Mouse (Mus musculus) CH12.LX (cell line): ENCODE measurements at regions not wholly inside any gene's neighbourhood (a gene's known extent, or its start where the extent isn't known, plus 50 kb on each side); places are given as distances from the start of the nearest gene placed in this dataset.

Experiments
- DNase-seq: peaks from one replicate; pipeline ENCODE4 v3.0.0-alpha.2; 2013; ENCODE audit errors: extremely low read depth
- H3K27ac ChIP-seq: 2 replicates; pipeline ENCODE4 v1.5.1; 2012; ENCODE audit warnings: low read depth, mild to moderate bottlenecking, control low read depth, moderate library complexity; ENCODE audit not compliant: insufficient read depth
- H3K27me3 ChIP-seq: replicated peaks from 2 replicates; pipeline ENCODE3; 2012; ENCODE audit warnings: inconsistent platforms
- H3K36me3 ChIP-seq, 2 experiments: replicated peaks in 1 of 2; 2 replicates each; pipeline versions ENCODE3 to v1.6.1; 2012; ENCODE audit warnings: inconsistent platforms in 1 of 2, low read length in 1 of 2, mild to moderate bottlenecking in 1 of 2, mixed read lengths in 1 of 2, moderate library complexity in 1 of 2; ENCODE audit not compliant: control insufficient read depth in 1 of 2, insufficient read depth in 1 of 2
- H3K4me1 ChIP-seq, 2 experiments: 2 replicates each; pipeline ENCODE4 v1.6.1; 2012; ENCODE audit warnings: inconsistent platforms in 1 of 2, moderate library complexity in 1 of 2; ENCODE audit not compliant: insufficient read depth in 2 of 2, control insufficient read depth in 1 of 2
- H3K4me2 ChIP-seq: 2 replicates; pipeline ENCODE4 v1.6.1; 2012; ENCODE audit warnings: low read depth, mild to moderate bottlenecking, control low read depth; ENCODE audit not compliant: poor library complexity, insufficient read depth, severe bottlenecking
- H3K4me3 ChIP-seq, 3 experiments: fragments of 150-350 bp in 1 of 3; sonication (generic) in 1 of 3; replicated peaks in 1 of 3; 2 replicates each; pipeline versions ENCODE3 to v1.5.1; 2011 to 2012; ENCODE audit warnings: low read depth in 2 of 3, low read length in 2 of 3, mild to moderate bottlenecking in 2 of 3, moderate library complexity in 2 of 3, control low read depth in 1 of 3, improper control_type of control experiment in 1 of 3, inconsistent platforms in 1 of 3, mixed read lengths in 1 of 3; ENCODE audit not compliant: poor library complexity in 1 of 3
- H3K79me2 ChIP-seq: replicated peaks from 2 replicates; pipeline ENCODE4 v1.6.1; 2012; ENCODE audit warnings: mild to moderate bottlenecking, moderate library complexity; ENCODE audit not compliant: control insufficient read depth, poor library complexity, insufficient read depth, severe bottlenecking; ENCODE audit errors: extremely low read depth
- H3K9ac ChIP-seq: 2 replicates; pipeline ENCODE4 v1.6.1; 2012; ENCODE audit warnings: low read depth, mild to moderate bottlenecking, control low read depth, moderate library complexity; ENCODE audit not compliant: insufficient read depth
- H3K9me3 ChIP-seq: replicated peaks from 2 replicates; pipeline ENCODE3; 2012; ENCODE audit warnings: low read length, inconsistent platforms, mixed read lengths
- BHLHE40 ChIP-seq: IDR thresholded peaks from 2 replicates; pipeline ENCODE4 v1.6.1; 2011; ENCODE audit warnings: mild to moderate bottlenecking, low read depth, low read length, improper control_type of control experiment
- CHD1 ChIP-seq: IDR thresholded peaks from 2 replicates; pipeline ENCODE4 v1.6.1; 2012; ENCODE audit warnings: low read depth, low read length, improper control_type of control experiment, inconsistent platforms
- CHD2 ChIP-seq: IDR thresholded peaks from 2 replicates; pipeline ENCODE4 v1.6.1; 2011; ENCODE audit warnings: low read length, improper control_type of control experiment
- CTCF ChIP-seq, 2 experiments: IDR thresholded peaks in 1 of 2; conservative IDR thresholded peaks in 1 of 2; 2 replicates each; pipeline ENCODE4 v1.5.1; 2011 to 2012; ENCODE audit warnings: low read depth in 2 of 2, low read length in 2 of 2, improper control_type of control experiment in 1 of 2, inconsistent platforms in 1 of 2, mild to moderate bottlenecking in 1 of 2, moderate library complexity in 1 of 2
- E2F4 ChIP-seq: IDR thresholded peaks from 2 replicates; pipeline ENCODE4 v1.6.1; 2011; ENCODE audit warnings: low read depth, low read length, improper control_type of control experiment; ENCODE audit not compliant: insufficient replicate concordance
- ELF1 ChIP-seq: IDR thresholded peaks from 2 replicates; pipeline ENCODE4 v1.6.1; 2014; ENCODE audit warnings: low read depth, mild to moderate bottlenecking, inconsistent platforms, low read length, improper control_type of control experiment
- EP300 ChIP-seq: IDR thresholded peaks from 2 replicates; pipeline ENCODE4 v1.6.1; 2011; ENCODE audit warnings: low read length, improper control_type of control experiment
- ETS1 ChIP-seq: conservative IDR thresholded peaks from 2 replicates; pipeline ENCODE4 v1.6.1; 2012; ENCODE audit warnings: low read depth, mild to moderate bottlenecking, inconsistent platforms, low read length, improper control_type of control experiment, moderate library complexity
- HCFC1 ChIP-seq: IDR thresholded peaks from 2 replicates; pipeline ENCODE4 v1.6.1; 2012; ENCODE audit warnings: low read depth, mild to moderate bottlenecking, inconsistent platforms, low read length, improper control_type of control experiment
- IRF4 ChIP-seq: IDR thresholded peaks from 2 replicates; pipeline ENCODE4 v1.6.1; 2014; ENCODE audit warnings: low read depth, mild to moderate bottlenecking, inconsistent platforms, low read length, improper control_type of control experiment
- JUN ChIP-seq: IDR thresholded peaks from 2 replicates; pipeline ENCODE4 v1.6.1; 2011; ENCODE audit warnings: low read depth, mild to moderate bottlenecking, low read length, improper control_type of control experiment, moderate library complexity; ENCODE audit not compliant: insufficient read depth
- JUND ChIP-seq: conservative IDR thresholded peaks from 2 replicates; pipeline ENCODE4 v1.6.1; 2011; ENCODE audit warnings: low read depth, low read length, improper control_type of control experiment
- KAT2A ChIP-seq: IDR thresholded peaks from 2 replicates; pipeline ENCODE4 v1.6.1; 2012; ENCODE audit warnings: low read length, improper control_type of control experiment, inconsistent platforms; ENCODE audit not compliant: insufficient replicate concordance
- MAFK ChIP-seq: IDR thresholded peaks from 2 replicates; pipeline ENCODE4 v1.6.1; 2011; ENCODE audit warnings: low read length, improper control_type of control experiment; ENCODE audit not compliant: insufficient replicate concordance
- MAX ChIP-seq: IDR thresholded peaks from 2 replicates; pipeline ENCODE4 v1.6.1; 2011; ENCODE audit warnings: low read length, improper control_type of control experiment
- MAZ ChIP-seq: IDR thresholded peaks from 2 replicates; pipeline ENCODE4 v1.6.1; 2012; ENCODE audit warnings: low read depth, mild to moderate bottlenecking, inconsistent platforms, low read length, improper control_type of control experiment, moderate library complexity
- MEF2A ChIP-seq: IDR thresholded peaks from 2 replicates; pipeline ENCODE4 v1.6.1; 2014; ENCODE audit warnings: low read depth, mild to moderate bottlenecking, inconsistent platforms, low read length, improper control_type of control experiment, borderline replicate concordance
- MXI1 ChIP-seq: IDR thresholded peaks from 2 replicates; pipeline ENCODE4 v1.6.1; 2011; ENCODE audit warnings: mild to moderate bottlenecking, low read depth, low read length, improper control_type of control experiment
- MYC ChIP-seq: IDR thresholded peaks from 2 replicates; pipeline ENCODE4 v1.6.1; 2011; ENCODE audit warnings: low read depth, mild to moderate bottlenecking, improper control_type of control experiment, low read length
- NELFE ChIP-seq: IDR thresholded peaks from 2 replicates; pipeline ENCODE4 v1.6.1; 2011; ENCODE audit warnings: low read depth, low read length, improper control_type of control experiment
- NRF1 ChIP-seq: IDR thresholded peaks from 2 replicates; pipeline ENCODE4 v1.6.1; 2014; ENCODE audit warnings: low read depth, mild to moderate bottlenecking, inconsistent platforms, low read length, improper control_type of control experiment, moderate library complexity
- PAX5 ChIP-seq: IDR thresholded peaks from 2 replicates; pipeline ENCODE4 v1.6.1; 2012; ENCODE audit warnings: low read length, inconsistent platforms, mixed read lengths
- POLR2A ChIP-seq: IDR thresholded peaks from 2 replicates; pipeline ENCODE4 v1.6.1; 2011; ENCODE audit warnings: low read depth, mild to moderate bottlenecking, improper control_type of control experiment, low read length
- POLR2AphosphoS2 ChIP-seq: IDR thresholded peaks from 2 replicates; pipeline ENCODE4 v1.6.1; 2011; ENCODE audit warnings: low read depth, low read length, improper control_type of control experiment
- RAD21 ChIP-seq: IDR thresholded peaks from 2 replicates; pipeline ENCODE4 v1.6.1; 2011; ENCODE audit warnings: low read depth, mild to moderate bottlenecking, low read length, improper control_type of control experiment, moderate library complexity
- RCOR1 ChIP-seq: conservative IDR thresholded peaks from 2 replicates; pipeline ENCODE4 v1.6.1; 2012; ENCODE audit warnings: low read depth, mild to moderate bottlenecking, inconsistent platforms, low read length, improper control_type of control experiment
- SIN3A ChIP-seq: IDR thresholded peaks from 2 replicates; pipeline ENCODE4 v1.6.1; 2012; ENCODE audit warnings: low read length, improper control_type of control experiment, inconsistent platforms
- SMC3 ChIP-seq: IDR thresholded peaks from 2 replicates; pipeline ENCODE4 v1.6.1; 2011; ENCODE audit warnings: low read depth, low read length, improper control_type of control experiment
- TBP ChIP-seq: conservative IDR thresholded peaks from 2 replicates; pipeline ENCODE4 v1.6.1; 2011; ENCODE audit warnings: low read depth, low read length, improper control_type of control experiment
- TCF12 ChIP-seq: IDR thresholded peaks from 2 replicates; pipeline ENCODE4 v1.6.1; 2014; ENCODE audit warnings: low read depth, mild to moderate bottlenecking, inconsistent platforms, low read length, improper control_type of control experiment
- UBTF ChIP-seq: IDR thresholded peaks from 2 replicates; pipeline ENCODE4 v1.6.1; 2012; ENCODE audit warnings: low read depth, mild to moderate bottlenecking, inconsistent platforms, low read length, improper control_type of control experiment, moderate library complexity
- USF1 ChIP-seq: IDR thresholded peaks from 2 replicates; pipeline ENCODE4 v1.6.1; 2014; ENCODE audit warnings: low read depth, mild to moderate bottlenecking, inconsistent platforms, low read length, improper control_type of control experiment
- USF2 ChIP-seq: conservative IDR thresholded peaks from 2 replicates; pipeline ENCODE4 v1.6.1; 2011; ENCODE audit warnings: low read depth, low read length, improper control_type of control experiment
- ZKSCAN1 ChIP-seq: IDR thresholded peaks from 2 replicates; pipeline ENCODE4 v1.6.1; 2012; ENCODE audit warnings: low read depth, inconsistent platforms, low read length, improper control_type of control experiment, borderline replicate concordance
- ZMIZ1 ChIP-seq: IDR thresholded peaks from 2 replicates; pipeline ENCODE4 v1.6.1; 2012; ENCODE audit warnings: low read depth, mild to moderate bottlenecking, inconsistent platforms, low read length, improper control_type of control experiment
- ZNF384 ChIP-seq: IDR thresholded peaks from 2 replicates; pipeline ENCODE4 v1.6.1; 2012; ENCODE audit warnings: low read depth, low read length, improper control_type of control experiment, inconsistent platforms
- dilution Hi-C: fragments of 300-500 bp; cut with MboI; formaldehyde crosslinking; loops from 2 replicates; pipeline ENCODE4 v1.14.3; 2020; ENCODE audit warnings: low sequenced_read_pairs; ENCODE audit not compliant: extremely low pct_unique_long_range_greater_than_20kb, extremely low pct_ligation_motif_present
- in situ Hi-C: fragments of 300-500 bp; cut with MboI; formaldehyde crosslinking; loops from 3 replicates; pipeline ENCODE4 v1.14.3; 2019; ENCODE audit warnings: low sequenced_read_pairs, low pct_ligation_motif_present, low pct_unique_long_range_greater_than_20kb, mixed read lengths

DNA sequence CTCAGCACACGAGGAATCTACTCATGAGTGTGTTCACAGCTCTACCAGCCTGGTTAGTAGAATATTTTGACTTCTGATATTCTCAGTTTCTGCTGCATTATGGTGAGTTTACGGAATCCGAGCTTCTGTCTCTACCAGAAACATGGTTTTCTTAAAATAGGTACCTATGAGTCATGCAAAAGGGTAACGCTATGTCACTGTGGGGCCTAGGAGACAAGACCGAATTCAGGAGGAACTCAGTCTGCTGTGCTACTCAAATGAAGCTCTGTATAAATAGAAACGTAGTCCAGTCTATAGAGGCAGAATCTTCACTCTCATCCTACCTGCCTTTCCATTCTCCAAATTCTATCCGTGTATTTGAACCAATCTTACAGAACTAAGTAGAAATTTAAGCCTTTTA is 305.5 kb downstream of the Fam84b start:
- dilution Hi-C loops (no loop called here), in situ Hi-C loops (no loop called here)
- H3K36me3 ChIP-seq, result no peaks in the 10 kb centered on the region
- H3K27ac ChIP-seq, result no peak overlapping the region
- TF ChIP-seq MYC (no peak), TCF12 (no peak), NELFE (no peak), KAT2A (no peak), BHLHE40 (no peak), ZKSCAN1 (no peak), E2F4 (no peak), IRF4 (no peak), ZNF384 (no peak), CHD2 (no peak), SIN3A (no peak), MAX (no peak), MXI1 (no peak), NRF1 (no peak), JUND (peak; percentile 78), RCOR1 (no peak), USF1 (no peak), RAD21 (no peak), JUN (peak; percentile 70), MAFK (no peak), USF2 (no peak), TBP (no peak), POLR2A (no peak), ELF1 (no peak), EP300 (peak; percentile 37; the same call in 1 of the 2 replicates), MAZ (no peak), ZMIZ1 (no peak), PAX5 (no peak), ETS1 (0 out of 2 replicates have a peak, but pooled peaks have one; percentile 40), MEF2A (peak; percentile 91), POLR2AphosphoS2 (no peak), HCFC1 (no peak), CHD1 (no peak), UBTF (no peak), CTCF (conservative IDR thresholded peaks at IDR 0.05 in 1 of 2, IDR thresholded peaks at IDR 0.05 in 1 of 2; ENCODE audit: low read depth in 2 of 2, low read length in 2 of 2) (no peak), SMC3 (no peak)
- peaks cover 3 to 30% of the 10 kb centered on the region in 2 experiments; a peak in 2 of 4 replicates for H3K4me1 ChIP-seq
- peak; percentile 67 for DNase-seq
- H3K9ac ChIP-seq, result no peak overlapping the region
- H3K4me2 ChIP-seq, result no peak overlapping the region
- no peaks in the 10 kb centered on the region for H3K27me3 ChIP-seq
- H3K4me3 ChIP-seq, result no peak overlapping the region
- H3K9me3 ChIP-seq, result no peaks in the 10 kb centered on the region
- no peaks in the 10 kb centered on the region for H3K79me2 ChIP-seq
